Mouse (Mus musculus): ENCODE measurements around the gene Scaf1. TPM values are rescaled to one million over a fixed set of nuclear protein-coding genes. Genes with fewer than 3 reads are reported as not detected.

The Scaf1 gene
- polyA plus RNA-seq, 1 experiment = 47.3 TPM

- TF ChIP-seq CTCF (IDR thresholded peaks at IDR 0.05; ENCODE audit: low read depth, low read length) = no peak
- no peak for TF ChIP-seq POLR2A (IDR thresholded peaks at IDR 0.05; ENCODE audit: borderline replicate concordance, low read depth, low read length)
- Histone ChIP-seq H3K27ac (ENCODE audit: insufficient read depth, low read depth, low read length) (no peak overlapping the region), H3K4me3 (ENCODE audit: insufficient read depth, low read length) (no peak overlapping the region), H3K4me1 (ENCODE audit: control insufficient read depth, insufficient read depth, low read length) (peaks cover 16% of the 10 kb centered on the region)
These were observed 53.3 kb downstream of the Scaf1 start for GRCm38 (mm10) chr7:44962831-44963230.

GRCm38 (mm10) chr7:44962337-44962736, 53.8 kb downstream of the Scaf1 start:
- Histone ChIP-seq H3K4me3 (ENCODE audit: insufficient read depth, low read length) (no peak overlapping the region), H3K27ac (ENCODE audit: insufficient read depth, low read depth, low read length) (no peak overlapping the region), H3K4me1 (ENCODE audit: control insufficient read depth, insufficient read depth, low read length) (peaks cover 16% of the 10 kb centered on the region)
- no peak for TF ChIP-seq CTCF (IDR thresholded peaks at IDR 0.05; ENCODE audit: low read depth, low read length)
- no peak for TF ChIP-seq POLR2A (IDR thresholded peaks at IDR 0.05; ENCODE audit: borderline replicate concordance, low read depth, low read length)

GRCm38 (mm10) chr7:44960512-44960910, 55.7 kb downstream of the Scaf1 start:
- Histone ChIP-seq H3K4me1 (ENCODE audit: control insufficient read depth, insufficient read depth, low read length) (peaks cover 16% of the 10 kb centered on the region), H3K4me3 (ENCODE audit: insufficient read depth, low read length) (no peak overlapping the region), H3K27ac (ENCODE audit: insufficient read depth, low read depth, low read length) (no peak overlapping the region)
- no peak for TF ChIP-seq POLR2A (IDR thresholded peaks at IDR 0.05; ENCODE audit: borderline replicate concordance, low read depth, low read length)
- TF ChIP-seq CTCF (IDR thresholded peaks at IDR 0.05; ENCODE audit: low read depth, low read length) = no peak

- no peak overlapping the region for H3K27ac ChIP-seq (ENCODE audit: insufficient read depth, low read depth, low read length)
- peaks cover 16% of the 10 kb centered on the region for H3K4me1 ChIP-seq (ENCODE audit: control insufficient read depth, insufficient read depth, low read length)
- TF ChIP-seq POLR2A (IDR thresholded peaks at IDR 0.05; ENCODE audit: borderline replicate concordance, low read depth, low read length) = no peak
- no peak for TF ChIP-seq CTCF (IDR thresholded peaks at IDR 0.05; ENCODE audit: low read depth, low read length)
- H3K4me3 ChIP-seq (ENCODE audit: insufficient read depth, low read length) = no peak overlapping the region
These were observed 56.2 kb downstream of the Scaf1 start for GRCm38 (mm10) chr7:44959874-44960511.

- TF ChIP-seq CTCF (IDR thresholded peaks at IDR 0.05; ENCODE audit: low read depth, low read length) = no peak
- H3K4me1 ChIP-seq (ENCODE audit: control insufficient read depth, insufficient read depth, low read length) = peaks cover 16% of the 10 kb centered on the region
- no peak overlapping the region for H3K4me3 ChIP-seq (ENCODE audit: insufficient read depth, low read length)
- H3K27ac ChIP-seq (ENCODE audit: insufficient read depth, low read depth, low read length) = no peak overlapping the region
These were observed 56.9 kb downstream of the Scaf1 start for GRCm38 (mm10) chr7:44959281-44959680.

GRCm38 (mm10) chr7:44958208-44958607, 58.0 kb downstream of the Scaf1 start:
- TF ChIP-seq POLR2A (IDR thresholded peaks at IDR 0.05; ENCODE audit: borderline replicate concordance, low read depth, low read length) (no peak), CTCF (IDR thresholded peaks at IDR 0.05; ENCODE audit: low read depth, low read length) (no peak)
- Histone ChIP-seq H3K4me3 (ENCODE audit: insufficient read depth, low read length) (no peak overlapping the region), H3K4me1 (ENCODE audit: control insufficient read depth, insufficient read depth, low read length) (peaks cover 16% of the 10 kb centered on the region), H3K27ac (ENCODE audit: insufficient read depth, low read depth, low read length) (no peak overlapping the region)

GRCm38 (mm10) chr7:44957183-44957835, 58.9 kb downstream of the Scaf1 start:
- H3K27ac ChIP-seq (ENCODE audit: insufficient read depth, low read depth, low read length) = no peak overlapping the region
- TF ChIP-seq POLR2A (IDR thresholded peaks at IDR 0.05; ENCODE audit: borderline replicate concordance, low read depth, low read length) = no peak
- TF ChIP-seq CTCF (IDR thresholded peaks at IDR 0.05; ENCODE audit: low read depth, low read length) = no peak
- H3K4me3 ChIP-seq (ENCODE audit: insufficient read depth, low read length) = no peak overlapping the region

GRCm38 (mm10) chr7:44956266-44956665, 59.9 kb downstream of the Scaf1 start:
- TF ChIP-seq CTCF (IDR thresholded peaks at IDR 0.05; ENCODE audit: low read depth, low read length) (no peak), POLR2A (IDR thresholded peaks at IDR 0.05; ENCODE audit: borderline replicate concordance, low read depth, low read length) (no peak)
- Histone ChIP-seq H3K4me1 (ENCODE audit: control insufficient read depth, insufficient read depth, low read length) (peaks cover 13% of the 10 kb centered on the region), H3K27ac (ENCODE audit: insufficient read depth, low read depth, low read length) (no peak overlapping the region), H3K4me3 (ENCODE audit: insufficient read depth, low read length) (no peak overlapping the region)

More at GRCm38 (mm10) chr7:44957183-44957835, 58.9 kb downstream of the Scaf1 start:
- peaks cover 13% of the 10 kb centered on the region for H3K4me1 ChIP-seq (ENCODE audit: control insufficient read depth, insufficient read depth, low read length)

GRCm38 (mm10) chr7:44955628-44956027, 60.5 kb downstream of the Scaf1 start:
- Histone ChIP-seq H3K27ac (ENCODE audit: insufficient read depth, low read depth, low read length) (no peak overlapping the region), H3K4me1 (ENCODE audit: control insufficient read depth, insufficient read depth, low read length) (peaks cover 10% of the 10 kb centered on the region), H3K4me3 (ENCODE audit: insufficient read depth, low read length) (no peak overlapping the region)
- TF ChIP-seq CTCF (IDR thresholded peaks at IDR 0.05; ENCODE audit: low read depth, low read length) (no peak), POLR2A (IDR thresholded peaks at IDR 0.05; ENCODE audit: borderline replicate concordance, low read depth, low read length) (no peak)

- peaks cover 9% of the 10 kb centered on the region for H3K4me1 ChIP-seq (ENCODE audit: control insufficient read depth, insufficient read depth, low read length)
- TF ChIP-seq POLR2A (IDR thresholded peaks at IDR 0.05; ENCODE audit: borderline replicate concordance, low read depth, low read length) = no peak
- TF ChIP-seq CTCF (IDR thresholded peaks at IDR 0.05; ENCODE audit: low read depth, low read length) = no peak
These were observed 61.9 kb downstream of the Scaf1 start for GRCm38 (mm10) chr7:44954091-44954885.

More at GRCm38 (mm10) chr7:44954091-44954885, 61.9 kb downstream of the Scaf1 start:
- Histone ChIP-seq H3K27ac (ENCODE audit: insufficient read depth, low read depth, low read length) (no peak overlapping the region), H3K4me3 (ENCODE audit: insufficient read depth, low read length) (no peak overlapping the region)
